Mouse (Mus musculus) lung, embryonic 16.5 days (tissue): ENCODE measurements around the gene Ppp1r9a. TPM values are rescaled to one million over a fixed set of nuclear protein-coding genes. Genes with fewer than 3 reads are reported as not detected.
A peak's percentile ranks its signal among the peaks of the same experiment; 100 is the strongest.

Experiments
- ATAC-seq: fragments of 200-750 bp; cut with Nextera tagmentation; 2 replicates; pipeline ENCODE4 v1.8.0; 2017; ENCODE audit warnings: low read depth, mild to moderate bottlenecking, moderate library complexity
- H3K27ac ChIP-seq: fragments of 300-500 bp; sonication (generic); 2 replicates; pipeline ENCODE4 v1.5.1; 2014; ENCODE audit warnings: mild to moderate bottlenecking, control low read depth, low read length
- H3K27me3 ChIP-seq: fragments of 300-500 bp; sonication (generic); 2 replicates; pipeline ENCODE4 v1.6.1; 2014; ENCODE audit warnings: low read depth, low read length, mixed read lengths; ENCODE audit not compliant: control insufficient read depth, insufficient read depth
- H3K36me3 ChIP-seq: fragments of 300-500 bp; sonication (generic); 2 replicates; pipeline ENCODE4 v1.6.1; 2014; ENCODE audit warnings: low read length; ENCODE audit not compliant: control insufficient read depth, insufficient read depth
- H3K4me1 ChIP-seq: fragments of 300-500 bp; sonication (generic); replicated peaks from 2 replicates; pipeline ENCODE4 v1.6.1; 2014; ENCODE audit warnings: low read length, mixed read lengths; ENCODE audit not compliant: control insufficient read depth, insufficient read depth
- H3K4me2 ChIP-seq: fragments of 300-500 bp; sonication (generic); 2 replicates; pipeline ENCODE4 v1.6.1; 2014; ENCODE audit warnings: low read depth, low read length, control low read depth
- H3K4me3 ChIP-seq: fragments of 300-500 bp; sonication (generic); 2 replicates; pipeline ENCODE4 v1.5.1; 2014; ENCODE audit warnings: mild to moderate bottlenecking, low read length, control low read depth
- H3K9ac ChIP-seq: fragments of 300-500 bp; sonication (generic); 2 replicates; pipeline ENCODE4 v1.6.1; 2014; ENCODE audit warnings: low read length, control low read depth
- H3K9me3 ChIP-seq: fragments of 300-500 bp; sonication (generic); 2 replicates; pipeline ENCODE4 v1.6.1; 2016; ENCODE audit warnings: low read length; ENCODE audit not compliant: control insufficient read depth
- WGBS: fragments of 180-500 bp; shearing (Covaris S2); extraction: QIAGEN DNeasy Blood & Tissue Kit; methylation state at CpG from one replicate; pipeline ENCODE4 v1.1.7; 2014; 5-methylcytosine and 5-hydroxymethylcytosine counted together
- polyA plus RNA-seq: library from polyadenylated mRNA; unstranded; fragments of >200 nt; fragmentation: Nextera tagmentation; extraction: Ambion mirVana; gene quantifications from 2 replicates; pipeline ENCODE4 v1.2.1, GENCODE M21; 2015

Ppp1r9a gene
- polyA plus RNA-seq, 1 experiment from 2014 or later, result 15.4 TPM

DNA sequence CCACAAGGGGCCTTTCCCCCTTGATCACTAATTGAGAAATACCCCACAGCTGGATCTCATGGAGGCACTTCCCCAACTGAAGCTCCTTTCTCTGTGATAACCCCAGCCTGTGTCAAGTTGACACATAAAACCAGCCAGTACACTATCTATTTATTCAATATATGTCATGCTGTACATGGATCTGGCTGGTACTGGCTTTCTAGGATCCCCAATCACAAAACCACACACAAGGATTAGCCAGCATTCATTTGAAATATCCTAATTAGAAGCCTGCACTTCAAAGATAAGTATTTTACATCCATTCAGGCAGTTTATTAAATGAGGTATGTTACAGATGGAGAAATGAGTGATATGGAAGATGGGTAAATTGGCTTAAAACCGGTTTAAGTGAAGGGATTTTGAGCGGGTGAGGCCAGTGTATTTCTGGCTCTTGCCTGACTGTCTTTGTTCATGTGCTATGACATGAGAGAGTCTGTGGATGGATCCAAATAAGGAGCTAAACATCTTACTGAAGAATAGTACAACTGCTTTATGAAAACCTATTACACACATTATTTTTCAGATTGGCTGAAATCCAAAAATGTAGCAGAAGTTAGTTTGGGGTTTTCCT lies 135.5 kb downstream of the Ppp1r9a start:
- H3K4me2 ChIP-seq, result no peak overlapping the region
- peaks cover 3% of the 10 kb centered on the region; the same call in 1 of the 2 replicates for H3K4me1 ChIP-seq
- no peak for ATAC-seq
- no peak overlapping the region for H3K9ac ChIP-seq
- H3K36me3 ChIP-seq, result no peaks in the 10 kb centered on the region
- H3K4me3 ChIP-seq, result no peak overlapping the region
- 75% methylated on average over 2 of the region's 2 CpGs for WGBS
- H3K27ac ChIP-seq, result no peak overlapping the region
- H3K27me3 ChIP-seq, result no peaks in the 10 kb centered on the region
- no peaks in the 10 kb centered on the region for H3K9me3 ChIP-seq

- 25% methylated on average over 2 of the region's 2 CpGs for WGBS
- H3K4me3 ChIP-seq, result no peak overlapping the region
- no peaks in the 10 kb centered on the region for H3K36me3 ChIP-seq
- no peak for ATAC-seq
- no peaks in the 10 kb centered on the region for H3K9me3 ChIP-seq
- H3K27me3 ChIP-seq, result no peaks in the 10 kb centered on the region
- no peak overlapping the region for H3K4me2 ChIP-seq
- no peak overlapping the region for H3K9ac ChIP-seq
- H3K27ac ChIP-seq, result no peak overlapping the region
- peaks cover 3% of the 10 kb centered on the region; the same call in 1 of the 2 replicates for H3K4me1 ChIP-seq
Measured at GRCm38 (mm10) chr6:5039316-5039715, 136.6 kb downstream of the Ppp1r9a start.

GRCm38 (mm10) chr6:5045854-5046253 lies 143.1 kb downstream of the Ppp1r9a start:
- WGBS, result 83% methylated on average over 6 of the region's 6 CpGs
- no peak overlapping the region for H3K4me3 ChIP-seq
- H3K36me3 ChIP-seq, result no peaks in the 10 kb centered on the region
- no peak for ATAC-seq
- H3K4me1 ChIP-seq, result no peaks in the 10 kb centered on the region
- no peaks in the 10 kb centered on the region for H3K27me3 ChIP-seq
- no peaks in the 10 kb centered on the region; the same call in 1 of the 2 replicates for H3K9me3 ChIP-seq
- H3K4me2 ChIP-seq, result no peak overlapping the region
- no peak overlapping the region for H3K9ac ChIP-seq
- H3K27ac ChIP-seq, result no peak overlapping the region

GRCm38 (mm10) chr6:5048025-5048424 lies 145.3 kb downstream of the Ppp1r9a start:
- ATAC-seq, result peak; percentile 81
- Histone ChIP-seq H3K9ac (no peak overlapping the region), H3K36me3 (no peaks in the 10 kb centered on the region), H3K27me3 (no peaks in the 10 kb centered on the region), H3K4me1 (no peaks in the 10 kb centered on the region), H3K4me3 (no peak overlapping the region), H3K4me2 (no peak overlapping the region), H3K27ac (no peak overlapping the region), H3K9me3 (no peaks in the 10 kb centered on the region; the same call in 1 of the 2 replicates)
- WGBS, result 66% methylated on average over 3 of the region's 3 CpGs

GRCm38 (mm10) chr6:5052309-5052708 lies 149.6 kb downstream of the Ppp1r9a start:
- Histone ChIP-seq H3K27ac (no peak overlapping the region), H3K4me1 (no peaks in the 10 kb centered on the region), H3K4me3 (no peak overlapping the region), H3K9me3 (no peaks in the 10 kb centered on the region; the same call in 1 of the 2 replicates), H3K27me3 (no peaks in the 10 kb centered on the region), H3K36me3 (no peaks in the 10 kb centered on the region), H3K9ac (no peak overlapping the region), H3K4me2 (no peak overlapping the region)
- WGBS, result 57% methylated on average over 2 of the region's 2 CpGs
- ATAC-seq, result no peak

GRCm38 (mm10) chr6:5054446-5055095 lies 151.9 kb downstream of the Ppp1r9a start:
- Histone ChIP-seq H3K9ac (no peak overlapping the region), H3K27ac (no peak overlapping the region), H3K36me3 (no peaks in the 10 kb centered on the region), H3K27me3 (no peaks in the 10 kb centered on the region), H3K4me1 (no peaks in the 10 kb centered on the region), H3K4me2 (no peak overlapping the region), H3K9me3 (no peaks in the 10 kb centered on the region), H3K4me3 (no peak overlapping the region)
- ATAC-seq, result no peak
- 80% methylated on average over 4 of the region's 4 CpGs for WGBS

DNA sequence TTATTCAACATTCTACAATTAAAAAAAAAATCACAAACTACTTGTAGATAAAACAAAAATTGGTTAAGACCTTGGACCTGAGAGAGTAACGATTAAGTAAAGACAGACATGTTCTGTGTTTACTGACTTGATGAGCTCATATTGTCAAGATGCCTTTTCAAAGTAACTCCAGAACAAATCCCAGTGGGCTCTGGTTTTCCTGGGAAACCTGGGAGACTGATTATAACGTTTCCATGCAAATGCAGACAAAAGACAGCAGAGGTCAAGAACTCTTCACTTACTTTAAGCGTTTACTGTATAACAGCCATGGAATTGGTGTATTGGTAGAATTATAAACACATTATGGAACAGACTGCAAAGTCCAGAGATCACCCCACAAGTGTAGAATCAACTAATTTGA lies 172.0 kb downstream of the Ppp1r9a start:
- no peak for ATAC-seq
- 62% methylated on average over 3 of the region's 3 CpGs for WGBS
- Histone ChIP-seq H3K9me3 (no peaks in the 10 kb centered on the region), H3K4me2 (no peak overlapping the region), H3K4me3 (no peak overlapping the region), H3K27ac (no peak overlapping the region), H3K27me3 (no peaks in the 10 kb centered on the region), H3K9ac (no peak overlapping the region), H3K4me1 (no peaks in the 10 kb centered on the region), H3K36me3 (no peaks in the 10 kb centered on the region; the same call in 1 of the 2 replicates)

DNA sequence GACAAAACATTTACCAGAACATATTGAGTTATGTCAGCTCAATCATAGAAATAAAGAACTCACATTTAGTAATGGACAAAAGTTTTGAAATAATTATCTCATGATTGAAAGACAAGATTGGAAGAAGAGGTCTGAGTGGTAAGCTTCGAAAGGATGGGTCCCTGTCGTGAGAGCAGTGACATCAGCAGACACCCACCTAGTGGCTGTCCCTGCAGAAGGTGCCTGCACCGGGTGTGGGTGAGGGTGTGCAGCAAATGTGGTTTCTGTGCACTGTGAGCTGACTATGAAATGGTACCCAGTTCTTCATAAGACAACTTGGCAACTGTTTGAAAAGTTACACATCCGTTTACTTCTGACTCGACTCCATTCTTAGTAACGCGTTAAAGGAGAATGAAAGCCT lies 173.0 kb downstream of the Ppp1r9a start:
- Histone ChIP-seq H3K4me2 (no peak overlapping the region), H3K4me3 (no peak overlapping the region), H3K9me3 (no peaks in the 10 kb centered on the region), H3K4me1 (no peaks in the 10 kb centered on the region), H3K27me3 (no peaks in the 10 kb centered on the region), H3K9ac (no peak overlapping the region), H3K36me3 (no peaks in the 10 kb centered on the region; the same call in 1 of the 2 replicates), H3K27ac (no peak overlapping the region)
- ATAC-seq, result no peak
- 72% methylated on average over 7 of the region's 7 CpGs for WGBS

- H3K9me3 ChIP-seq, result no peaks in the 10 kb centered on the region
- peaks cover 2% of the 10 kb centered on the region; the same call in 1 of the 2 replicates for H3K4me1 ChIP-seq
- no peak overlapping the region for H3K4me2 ChIP-seq
- H3K27ac ChIP-seq, result no peak overlapping the region
- H3K27me3 ChIP-seq, result no peaks in the 10 kb centered on the region
- H3K9ac ChIP-seq, result no peak overlapping the region
- no peak for ATAC-seq
- H3K4me3 ChIP-seq, result no peak overlapping the region
- H3K36me3 ChIP-seq, result no peaks in the 10 kb centered on the region; the same call in 1 of the 2 replicates
- 69% methylated on average over 2 of the region's 2 CpGs for WGBS
Measured at GRCm38 (mm10) chr6:5078009-5078408, 175.3 kb downstream of the Ppp1r9a start.
